Mouse (Mus musculus) E14TG2a.4 (cell line): ENCODE data around the gene Adssl1.

ENCODE experiments used
- CTCF ChIP-seq: conservative IDR thresholded peaks from 2 replicates; pipeline ENCODE4 v1.5.1; 2014; ENCODE audit warnings: low read length
- NANOG ChIP-seq: IDR thresholded peaks from 2 replicates; pipeline ENCODE4 v1.6.1; 2014; ENCODE audit warnings: borderline replicate concordance, low read length, mixed read lengths
- POU5F1 ChIP-seq: IDR thresholded peaks from 2 replicates; pipeline ENCODE4 v1.6.1; 2014; ENCODE audit warnings: low read length, borderline replicate concordance

DNA sequence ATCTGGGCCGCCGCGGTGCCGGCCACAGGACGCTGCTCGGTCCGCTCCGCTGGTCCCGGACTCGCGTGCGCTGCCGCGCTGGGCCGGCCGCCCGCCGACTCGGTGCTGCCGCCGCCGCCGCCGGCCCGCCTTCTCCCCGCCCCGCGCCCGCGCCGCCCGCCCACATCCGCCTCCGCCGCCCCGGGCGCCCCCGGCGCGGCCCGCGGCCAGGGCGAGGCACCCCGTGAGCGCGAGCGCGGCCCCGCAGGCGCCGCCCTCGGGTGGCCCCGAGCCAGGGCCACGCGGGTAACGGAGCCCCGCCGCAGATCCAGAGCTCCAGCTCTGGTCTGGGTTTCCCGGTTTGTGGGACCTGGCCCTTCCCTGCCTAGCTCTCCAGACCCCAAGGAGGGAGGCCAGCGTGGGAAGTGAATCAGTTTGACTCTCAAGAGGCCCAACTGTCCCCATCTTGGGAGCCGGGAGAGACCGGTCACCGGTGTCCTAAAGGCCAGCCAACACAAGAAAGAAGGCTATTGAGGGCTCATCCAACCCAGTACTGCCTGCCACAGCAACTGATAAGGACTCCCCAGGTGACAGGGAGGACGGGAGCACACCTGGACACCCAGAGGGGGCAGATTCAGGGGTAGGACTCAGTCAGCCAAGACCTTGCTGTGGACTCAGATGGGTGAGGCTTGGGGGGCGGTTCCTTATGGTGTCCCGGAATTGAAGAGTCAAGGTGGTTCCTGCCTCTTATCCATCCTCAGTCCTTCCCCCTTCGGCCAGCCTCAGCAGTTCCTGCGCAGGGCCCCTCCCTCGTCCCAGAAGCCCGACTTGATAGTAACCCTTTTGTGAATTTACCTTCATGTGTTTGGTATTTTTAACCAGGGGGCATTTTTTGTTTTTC lies 54.5 kb downstream of the Adssl1 start, which contains the start of gene Akt1:
- TF ChIP-seq CTCF, result no peak
- no peak for TF ChIP-seq NANOG
- TF ChIP-seq POU5F1, result no peak
